Mouse (Mus musculus) midbrain, postnatal 0 days (tissue): Measurements from ENCODE around the gene Mtmr4. TPM values are rescaled to one million over a fixed set of nuclear protein-coding genes. Genes with fewer than 3 reads are reported as not detected.

ENCODE experiments used
- ATAC-seq: fragments of 200-750 bp; cut with Nextera tagmentation; 2 replicates; pipeline ENCODE4 v1.8.0; 2017; ENCODE audit warnings: moderate number of reproducible peaks, mild to moderate bottlenecking, moderate TSS enrichment, moderate library complexity; ENCODE audit not compliant: low FRiP score
- DNase-seq: peaks from one replicate; pipeline ENCODE4 v3.0.0-alpha.2; 2015; ENCODE audit warnings: low spot score
- H3K27ac ChIP-seq: fragments of 300-500 bp; sonication (generic); 2 replicates; pipeline ENCODE4 v1.5.1; 2014; ENCODE audit warnings: low read depth, mild to moderate bottlenecking, low read length, mixed read lengths
- H3K27me3 ChIP-seq: fragments of 300-500 bp; sonication (generic); 2 replicates; pipeline ENCODE4 v1.6.1; 2014; ENCODE audit warnings: low read length, control low read depth, mixed read lengths; ENCODE audit not compliant: insufficient read depth
- H3K36me3 ChIP-seq: fragments of 300-500 bp; sonication (generic); 2 replicates; pipeline ENCODE4 v1.6.1; 2014; ENCODE audit warnings: low read length, control low read depth, mixed read lengths; ENCODE audit not compliant: insufficient read depth
- H3K4me1 ChIP-seq: fragments of 300-500 bp; sonication (generic); 2 replicates; pipeline ENCODE4 v1.6.1; 2014; ENCODE audit warnings: mild to moderate bottlenecking, control low read depth, antibody characterized with exemption, low read length, mixed read lengths; ENCODE audit not compliant: insufficient read depth
- H3K4me2 ChIP-seq: fragments of 300-500 bp; sonication (generic); 2 replicates; pipeline ENCODE4 v1.6.1; 2014; ENCODE audit warnings: low read depth, mild to moderate bottlenecking, low read length, mixed read lengths; ENCODE audit not compliant: poor library complexity, severe bottlenecking
- H3K4me3 ChIP-seq: fragments of 300-500 bp; sonication (generic); 2 replicates; pipeline ENCODE4 v1.5.1; 2014; ENCODE audit warnings: low read depth, mild to moderate bottlenecking, low read length, moderate library complexity
- H3K9ac ChIP-seq: fragments of 300-500 bp; sonication (generic); replicated peaks from 2 replicates; pipeline ENCODE4 v1.6.1; 2014; ENCODE audit warnings: mild to moderate bottlenecking, low read length, moderate library complexity, mixed read lengths; ENCODE audit not compliant: poor library complexity, severe bottlenecking
- H3K9me3 ChIP-seq: fragments of 300-500 bp; sonication (generic); 2 replicates; pipeline ENCODE4 v1.6.1; 2016; ENCODE audit warnings: low read length, control low read depth
- CTCF ChIP-seq: IDR thresholded peaks from 2 replicates; pipeline ENCODE4 v1.5.1; 2016; ENCODE audit warnings: antibody characterized with exemption, mild to moderate bottlenecking
- WGBS: fragments of 180-500 bp; shearing (Covaris S2); extraction: QIAGEN DNeasy Blood & Tissue Kit; methylation state at CpG from one replicate; pipeline ENCODE4 v1.1.7; 2014; 5-methylcytosine and 5-hydroxymethylcytosine counted together
- polyA plus RNA-seq: library from polyadenylated mRNA; unstranded; fragments of >200 nt; fragmentation: Nextera tagmentation; extraction: Ambion mirVana; gene quantifications from 2 replicates; pipeline ENCODE4 v1.2.1, GENCODE M21; 2015
- total RNA-seq: library from RNA; depleted of rRNA; stranded (reverse); fragments of >200 nt; gene quantifications from 2 replicates; pipeline ENCODE4 v1.2.3, GENCODE M21; 2014; rRNA removed

Gene Mtmr4
- total RNA-seq, result 98.9 and 116 TPM in 2 replicates
- 33.2 and 34.1 TPM in 2 replicates for polyA plus RNA-seq

DNA sequence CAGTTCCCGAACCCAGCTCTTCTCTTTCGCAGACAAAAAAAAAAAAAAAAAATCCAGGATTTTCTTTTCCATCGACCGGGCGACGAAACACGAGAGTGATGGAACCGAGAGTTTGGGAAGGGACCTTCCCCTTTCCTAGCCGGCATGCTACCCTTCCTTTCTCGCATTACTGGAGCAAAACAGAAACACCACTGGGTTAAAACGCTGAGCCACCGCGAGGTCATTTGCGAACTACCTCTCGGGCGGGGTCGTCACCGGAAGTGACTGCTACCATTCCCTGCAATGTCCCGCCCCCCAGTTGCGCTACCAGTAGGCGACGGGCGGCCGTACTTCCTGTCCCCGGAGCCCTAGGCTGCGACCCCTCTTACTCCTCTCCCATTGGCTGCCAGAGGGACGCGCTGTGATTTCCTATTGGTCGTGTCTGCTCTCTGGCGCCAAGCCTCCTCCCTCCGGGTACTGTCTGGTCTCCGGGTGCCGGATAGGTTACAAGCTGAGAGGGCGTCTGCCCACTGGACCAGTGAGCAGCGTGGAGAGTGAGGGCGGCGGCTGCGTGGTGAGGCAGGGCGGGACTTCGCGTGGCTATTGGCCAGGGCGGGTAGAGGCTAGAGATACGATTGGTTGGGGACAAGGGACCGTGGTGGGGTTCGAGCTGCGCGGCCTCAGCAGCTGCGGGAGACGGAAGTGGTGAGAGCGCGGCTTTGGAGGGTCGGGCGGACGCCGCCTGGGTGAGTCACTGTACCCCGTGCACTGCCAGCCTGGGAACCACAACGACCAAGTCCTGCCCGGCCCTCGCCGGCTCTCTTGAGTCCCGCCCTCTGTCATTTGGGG lies at the start of gene Mtmr4:
TSS of gene Mtmr4 (plus strand) at position 637 of the 828 bp plus-strand sequence.
- H3K9ac ChIP-seq, result peak within 1 kb of the TSS; percentile 76
- WGBS, result under 1% methylated on average over 61 of the region's 61 CpGs
- H3K36me3 ChIP-seq, result 0 out of 2 replicates have a peak, but pooled peaks cover 3% of the 10 kb centered on the region
- peak within 1 kb of the TSS; percentile 74 for H3K4me3 ChIP-seq
- DNase-seq (peak; percentile 100), ATAC-seq (peak; percentile 99)
- H3K4me2 ChIP-seq, result peak within 1 kb of the TSS; percentile 88
- TF ChIP-seq CTCF, result peak; percentile 32
- no peaks in the 10 kb centered on the region for H3K9me3 ChIP-seq
- H3K4me1 ChIP-seq, result peaks cover 15% of the 10 kb centered on the region
- H3K27ac ChIP-seq, result peak within 1 kb of the TSS; percentile 82
- H3K27me3 ChIP-seq, result no peaks in the 10 kb centered on the region

DNA sequence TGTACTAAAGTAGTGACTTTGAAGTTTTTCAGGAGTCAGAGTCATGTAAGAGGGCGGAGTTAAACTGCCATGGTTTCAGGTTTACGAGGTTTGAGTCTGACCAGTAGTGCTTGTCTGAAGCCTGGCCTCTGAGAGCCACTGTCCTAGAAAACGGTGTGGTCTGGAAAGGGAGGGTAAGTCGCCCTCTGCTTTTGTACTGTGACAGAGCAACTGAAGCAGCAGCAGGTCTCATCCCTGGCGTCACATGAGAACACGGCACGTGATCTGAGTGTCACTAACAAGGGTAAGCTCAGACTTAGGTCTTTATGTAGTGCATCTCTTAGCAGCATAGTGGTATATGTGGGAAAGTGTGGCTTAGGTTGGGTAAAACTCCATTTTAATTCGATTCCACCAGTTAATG lies 49.7 kb upstream of the Mtmr4 start:
- 43% methylated on average over 8 of the region's 8 CpGs for WGBS
- Histone ChIP-seq H3K9me3 (no peaks in the 10 kb centered on the region), H3K36me3 (no peaks in the 10 kb centered on the region), H3K4me2 (no peak overlapping the region), H3K4me3 (no peak overlapping the region), H3K9ac (no peak overlapping the region), H3K27ac (no peak overlapping the region), H3K27me3 (no peaks in the 10 kb centered on the region), H3K4me1 (no peaks in the 10 kb centered on the region)
- no peak for TF ChIP-seq CTCF
- no peak for DNase-seq
- no peak for ATAC-seq

DNA sequence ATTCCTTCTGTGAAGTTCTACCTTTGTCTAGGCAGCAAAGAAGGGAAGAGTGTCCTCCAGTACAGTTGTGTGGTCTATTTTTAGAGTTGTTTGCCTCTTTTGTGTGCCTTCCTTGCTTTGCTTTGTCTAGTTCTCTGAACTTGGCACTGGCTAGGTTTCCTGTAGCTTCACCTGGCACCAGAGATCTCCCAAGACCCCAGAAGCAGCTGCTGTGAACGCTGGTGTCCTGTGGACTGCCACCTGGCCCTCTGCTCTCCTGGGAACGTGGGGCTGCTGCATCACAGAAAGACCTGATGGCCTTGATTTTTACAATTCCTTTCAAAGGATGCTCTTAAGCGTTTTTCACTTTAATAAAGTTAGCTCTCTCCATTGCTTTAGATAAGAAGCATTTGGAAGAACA lies 49.1 kb upstream of the Mtmr4 start:
- 41% methylated on average over 3 of the region's 3 CpGs for WGBS
- ATAC-seq (no peak), DNase-seq (peak; percentile 37)
- H3K36me3 ChIP-seq, result no peaks in the 10 kb centered on the region
- TF ChIP-seq CTCF, result no peak
- no peak overlapping the region for H3K9ac ChIP-seq
- H3K4me1 ChIP-seq, result no peaks in the 10 kb centered on the region
- H3K27me3 ChIP-seq, result no peaks in the 10 kb centered on the region
- H3K4me2 ChIP-seq, result no peak overlapping the region
- no peaks in the 10 kb centered on the region for H3K9me3 ChIP-seq
- H3K27ac ChIP-seq, result no peak overlapping the region
- H3K4me3 ChIP-seq, result no peak overlapping the region

DNA sequence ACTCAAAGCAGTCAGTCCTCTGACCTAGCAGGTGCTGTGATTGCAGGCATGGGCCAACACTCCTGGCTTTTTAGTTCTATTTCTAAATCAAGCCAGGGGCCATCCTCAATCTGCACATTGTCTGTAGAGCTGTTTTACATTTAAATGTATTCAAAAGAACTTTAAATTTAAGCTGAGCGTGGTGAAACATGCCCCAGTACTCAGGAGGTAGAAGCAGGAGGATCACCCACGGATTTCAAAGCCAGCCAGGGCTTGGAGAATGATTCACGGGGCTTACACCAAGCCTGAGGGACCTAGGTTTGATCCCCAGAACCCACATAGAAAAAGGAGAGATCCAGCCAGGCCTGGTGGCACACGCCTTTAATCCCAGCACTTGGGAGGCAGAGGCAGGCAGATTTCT lies 38.6 kb upstream of the Mtmr4 start:
- ATAC-seq (no peak), DNase-seq (no peak)
- Histone ChIP-seq H3K27me3 (no peaks in the 10 kb centered on the region), H3K9ac (no peak overlapping the region), H3K36me3 (no peaks in the 10 kb centered on the region), H3K4me3 (no peak overlapping the region), H3K4me1 (no peaks in the 10 kb centered on the region), H3K27ac (no peak overlapping the region), H3K4me2 (no peak overlapping the region), H3K9me3 (no peaks in the 10 kb centered on the region)
- no peak for TF ChIP-seq CTCF
- 77% methylated on average over 4 of the region's 4 CpGs for WGBS

DNA sequence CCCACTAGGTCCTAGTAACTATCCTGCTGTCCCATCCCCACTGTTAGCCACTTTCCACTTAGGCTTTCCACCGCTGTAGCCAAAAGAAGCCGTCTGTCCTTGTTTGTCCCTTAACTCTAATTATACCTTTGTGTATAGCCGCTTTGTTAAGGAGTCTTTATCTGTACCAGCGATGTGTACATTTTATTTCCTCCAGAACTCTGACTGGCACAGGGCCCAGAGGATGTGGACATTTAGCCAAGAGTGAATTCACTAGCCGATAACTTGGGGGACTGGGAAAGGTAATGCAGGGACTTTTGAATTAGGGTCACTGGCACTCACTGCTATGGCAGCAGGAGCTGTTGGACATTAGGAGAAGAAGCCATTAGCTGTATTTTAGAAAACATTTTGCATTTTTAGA lies 37.6 kb upstream of the Mtmr4 start:
- Histone ChIP-seq H3K27me3 (no peaks in the 10 kb centered on the region), H3K9me3 (no peaks in the 10 kb centered on the region), H3K36me3 (no peaks in the 10 kb centered on the region), H3K4me2 (no peak overlapping the region), H3K4me3 (no peak overlapping the region), H3K9ac (no peak overlapping the region), H3K27ac (no peak overlapping the region), H3K4me1 (no peaks in the 10 kb centered on the region)
- no peak for TF ChIP-seq CTCF
- DNase-seq (no peak), ATAC-seq (no peak)
- 51% methylated on average over 5 of the region's 5 CpGs for WGBS

DNA sequence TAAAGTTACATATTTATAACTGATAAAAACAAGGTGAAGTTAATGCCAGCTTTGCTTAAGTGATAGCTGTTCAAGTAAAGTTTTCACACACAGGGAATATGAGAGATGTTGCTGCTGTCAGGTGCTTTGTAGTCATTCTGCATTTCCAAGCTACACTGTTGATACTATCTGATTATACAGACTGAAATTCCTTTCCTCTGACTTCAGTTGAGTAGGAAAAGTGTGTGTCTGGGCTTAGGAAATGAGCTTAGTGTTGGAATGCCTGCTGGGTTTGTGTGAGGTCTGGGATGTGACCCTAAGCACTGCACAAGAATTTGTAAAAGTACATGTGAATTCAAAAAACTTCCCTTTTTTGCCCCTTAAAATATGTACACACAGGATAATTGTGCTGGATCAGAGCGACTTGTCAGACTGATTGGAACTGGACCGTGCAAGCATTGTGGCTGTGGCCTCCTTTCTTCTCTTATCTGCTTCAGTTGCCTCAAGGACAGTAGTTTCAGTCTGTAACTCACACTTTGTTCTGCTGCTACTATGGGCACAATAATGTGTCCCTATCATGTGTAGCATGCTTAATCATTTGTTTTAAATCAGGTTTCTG lies 36.8 kb upstream of the Mtmr4 start:
- no peak overlapping the region for H3K27ac ChIP-seq

More for the DNA sequence above, 36.8 kb upstream of the Mtmr4 start:
- Histone ChIP-seq H3K4me1 (no peaks in the 10 kb centered on the region), H3K27me3 (no peaks in the 10 kb centered on the region), H3K9ac (no peak overlapping the region), H3K36me3 (no peaks in the 10 kb centered on the region), H3K4me2 (no peak overlapping the region), H3K4me3 (no peak overlapping the region), H3K9me3 (no peaks in the 10 kb centered on the region)
- 23% methylated on average over 2 of the region's 2 CpGs for WGBS
- TF ChIP-seq CTCF, result no peak
- no peak for DNase-seq
- ATAC-seq, result no peak
